Mouse (Mus musculus): Measurements from ENCODE around the gene Fadd.

- TF ChIP-seq CHD1 (IDR thresholded peaks at IDR 0.05; ENCODE audit: low read depth, low read length) (no peak), EP300 (IDR thresholded peaks at IDR 0.05; ENCODE audit: low read depth in 1 of 2, low read length in 2 of 2) (no peak), MEF2A (IDR thresholded peaks at IDR 0.05; ENCODE audit: extremely low read depth, insufficient replicate concordance, low read depth, low read length, poor library complexity, severe bottlenecking) (no peak), CTCF (IDR thresholded peaks at IDR 0.05 in 2 of 3, conservative IDR thresholded peaks at IDR 0.05 in 1 of 3; ENCODE audit: control insufficient read depth in 1 of 3, insufficient read depth in 1 of 3, low read depth in 2 of 3, low read length in 3 of 3, poor library complexity in 1 of 3, severe bottlenecking in 1 of 3) (no peak), ZMIZ1 (IDR thresholded peaks at IDR 0.05; ENCODE audit: low read depth, low read length) (no peak), POLR2A (IDR thresholded peaks at IDR 0.05; ENCODE audit: control insufficient read depth in 1 of 2, insufficient read depth in 1 of 2, low read depth in 1 of 2, low read length in 2 of 2, poor library complexity in 1 of 2) (no peak), NELFE (IDR thresholded peaks at IDR 0.05; ENCODE audit: low read depth, low read length) (no peak), POLR2AphosphoS2 (IDR thresholded peaks at IDR 0.05; ENCODE audit: low read length) (no peak), GATA1 (IDR thresholded peaks at IDR 0.05; ENCODE audit: low read depth, low read length) (no peak), RCOR1 (IDR thresholded peaks at IDR 0.05; ENCODE audit: low read depth, low read length) (no peak), UBTF (IDR thresholded peaks at IDR 0.05; ENCODE audit: borderline replicate concordance, insufficient read depth, low read depth, low read length) (no peak)
Measured at GRCm38 (mm10) chr7:144566921-144567682, 15.2 kb downstream of the Fadd start.
